In the genomic region with DNA sequence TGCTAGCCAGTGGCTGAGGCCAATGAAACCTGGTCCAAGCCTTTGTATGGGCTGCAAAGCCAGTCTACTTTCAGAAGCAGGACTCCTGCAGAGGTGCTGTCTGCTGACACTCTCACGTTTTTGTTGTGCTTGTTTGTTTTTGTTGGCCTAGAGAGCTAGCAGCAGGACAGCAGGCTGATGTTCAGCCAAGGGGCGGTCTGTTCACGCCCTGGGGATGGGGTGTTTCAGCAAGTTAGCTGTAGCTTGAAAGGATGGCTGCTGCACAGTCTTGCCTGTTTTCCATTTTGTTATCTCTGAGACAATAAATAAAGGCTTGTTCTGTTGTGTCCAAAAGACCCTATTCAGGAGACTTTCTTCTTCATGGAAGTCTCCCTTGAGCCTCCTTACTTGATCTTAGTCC, we compare ENCODE assay signal across 14 mouse cellular contexts.
DNase-seq lines count a peak whose midpoint lies in the region; ATAC-seq and TF ChIP-seq lines count a peak whose summit lies in the region.
"Had no signal": no experiment of that assay in that cellular context is flagged by ENCODE, and none has a peak within 500 bp of the region (broad histone marks: within the 10 kb centered on the region; RNA-seq: fewer than 3 reads in every experiment).

No protein-coding gene starts in this region.

- H3K27me3 ChIP-seq in lung, embryonic 14.5 days (ENCODE audit: insufficient read depth, low read length), result no peaks in the 10 kb centered on the region
- no peaks in the 10 kb centered on the region for H3K27me3 ChIP-seq in lung, postnatal 0 days (replicated peaks; ENCODE audit: insufficient read depth, low read length)
- no peaks in the 10 kb centered on the region for H3K27me3 ChIP-seq in forebrain, embryonic 16.5 days (replicated peaks; ENCODE audit: control insufficient read depth, insufficient read depth, low read length)
- H3K27me3 ChIP-seq: limb, embryonic 15.5 days had no signal

- no peak for TF ChIP-seq EP300 in lung, postnatal 0 days (IDR thresholded peaks at IDR 0.05)

- no peak overlapping the region for H3K9ac ChIP-seq in lung, embryonic 14.5 days
- H3K9ac ChIP-seq in lung, postnatal 0 days (replicated peaks; ENCODE audit: low read depth), result no peak overlapping the region
- no peak overlapping the region for H3K9ac ChIP-seq in forebrain, embryonic 16.5 days (replicated peaks; ENCODE audit: low read depth, low read length)
- H3K9ac ChIP-seq: limb, embryonic 15.5 days had no signal

- peak; percentile 27 for DNase-seq in lung, embryonic 14.5 days
- no peak for DNase-seq in lung, postnatal 0 days (ENCODE audit: low spot score)
- peak; percentile 27 for DNase-seq in R1 (ENCODE audit: low read depth, low spot score)
- peak; percentile 8 for DNase-seq in embryo, embryonic 11 days
- no peak for DNase-seq in layer of hippocampus, adult 2 months (ENCODE audit: low spot score in 2 of 2)
- no peak for DNase-seq in left cerebral cortex, adult 18-20 months (ENCODE audit: low spot score in 2 of 2)
- DNase-seq in frontal cortex, adult 2 months (ENCODE audit: extremely low spot score in 1 of 2, low spot score in 1 of 2), result no peak
- DNase-seq: adrenal gland, adult 8-10 months; lung, adult 2 months; spleen, adult 18-20 months had no signal

- no peaks in the 10 kb centered on the region for H3K4me1 ChIP-seq in lung, embryonic 14.5 days (ENCODE audit: insufficient read depth)
- H3K4me1 ChIP-seq in lung, postnatal 0 days (ENCODE audit: insufficient read depth, low read depth, low read length), result no peaks in the 10 kb centered on the region
- peaks cover 4% of the 10 kb centered on the region; the same call in 1 of the 2 replicates for H3K4me1 ChIP-seq in forebrain, embryonic 16.5 days (replicated peaks; ENCODE audit: control insufficient read depth, insufficient read depth, low read length)
- H3K4me1 ChIP-seq: limb, embryonic 15.5 days had no signal

- WGBS in lung, embryonic 14.5 days, result 12% methylated on average over 3 of the region's 3 CpGs
- WGBS in lung, postnatal 0 days, result 13% methylated on average over 3 of the region's 3 CpGs
- WGBS in forebrain, embryonic 16.5 days, result 9% methylated on average over 3 of the region's 3 CpGs

- no peak overlapping the region for H3K27ac ChIP-seq in lung, embryonic 14.5 days (ENCODE audit: low read depth)
- H3K27ac ChIP-seq in lung, postnatal 0 days (ENCODE audit: low read length), result no peak overlapping the region
- no peak overlapping the region for H3K27ac ChIP-seq in forebrain, embryonic 16.5 days (ENCODE audit: low read length)
- H3K27ac ChIP-seq in layer of hippocampus, adult 2 months, result no peak overlapping the region
- H3K27ac ChIP-seq: limb, embryonic 15.5 days; stomach, postnatal 0 days had no signal

- no peak overlapping the region for H3K4me2 ChIP-seq in lung, embryonic 14.5 days
- H3K4me2 ChIP-seq in lung, postnatal 0 days (replicated peaks; ENCODE audit: low read depth, low read length), result no peak overlapping the region
- no peak overlapping the region for H3K4me2 ChIP-seq in forebrain, embryonic 16.5 days (ENCODE audit: low read length)
- H3K4me2 ChIP-seq: limb, embryonic 15.5 days had no signal

- no peaks in the 10 kb centered on the region for H3K36me3 ChIP-seq in lung, embryonic 14.5 days (ENCODE audit: insufficient read depth)
- no peaks in the 10 kb centered on the region for H3K36me3 ChIP-seq in lung, postnatal 0 days (ENCODE audit: insufficient read depth, low read length)
- no peaks in the 10 kb centered on the region for H3K36me3 ChIP-seq in forebrain, embryonic 16.5 days (ENCODE audit: control insufficient read depth, insufficient read depth)
- H3K36me3 ChIP-seq: limb, embryonic 15.5 days had no signal

- no peak overlapping the region for H3K4me3 ChIP-seq in lung, embryonic 14.5 days (ENCODE audit: low read depth, low read length)
- H3K4me3 ChIP-seq in lung, postnatal 0 days (ENCODE audit: low read depth, low read length), result no peak overlapping the region
- no peak overlapping the region for H3K4me3 ChIP-seq in forebrain, embryonic 16.5 days (replicated peaks; ENCODE audit: low read length)
- H3K4me3 ChIP-seq in layer of hippocampus, adult 2 months, result no peak overlapping the region
- H3K4me3 ChIP-seq: limb, embryonic 15.5 days had no signal

- TF ChIP-seq CTCF in lung, embryonic 14.5 days (IDR thresholded peaks at IDR 0.05; ENCODE audit: low read depth), result no peak
- TF ChIP-seq CTCF in lung, postnatal 0 days (IDR thresholded peaks at IDR 0.05), result no peak
- TF ChIP-seq CTCF in layer of hippocampus, adult 2 months (conservative IDR thresholded peaks at IDR 0.05), result no peak

- no peak for ATAC-seq in lung, embryonic 14.5 days (ENCODE audit: insufficient read depth)
- no peak for ATAC-seq in lung, postnatal 0 days
- ATAC-seq in forebrain, embryonic 16.5 days, result peak; percentile 47; the same call in 1 of the 2 replicates
- ATAC-seq: intestine, embryonic 16.5 days had no signal

- H3K9me3 ChIP-seq in lung, embryonic 14.5 days (ENCODE audit: low read depth, low read length), result no peaks in the 10 kb centered on the region
- H3K9me3 ChIP-seq in lung, postnatal 0 days (ENCODE audit: low read length), result no peaks in the 10 kb centered on the region
- no peaks in the 10 kb centered on the region for H3K9me3 ChIP-seq in forebrain, embryonic 16.5 days (ENCODE audit: control insufficient read depth, low read length)
- H3K9me3 ChIP-seq: limb, embryonic 15.5 days had no signal

Comparison
In these comparisons a context has a peak if more than half of its experiments do, and no peak if none do; other contexts are left out.
1. DNase-seq: peak in lung, embryonic 14.5 days (single experiment), R1 (single experiment) and embryo, embryonic 11 days (single experiment); none in lung, postnatal 0 days (single experiment), layer of hippocampus, adult 2 months (0 of 2), left cerebral cortex, adult 18-20 months (0 of 2) and frontal cortex, adult 2 months (0 of 2).